Mouse (Mus musculus) lung, adult 2 months (tissue): ENCODE data around the gene Mnd1.

Experiments
- CTCF ChIP-seq: fragments of 200-500 bp; IDR thresholded peaks from 2 replicates; pipeline ENCODE4 v1.5.1; 2011; ENCODE audit warnings: mild to moderate bottlenecking, low read length, control low read depth; ENCODE audit not compliant: insufficient read depth
- POLR2A ChIP-seq: fragments of 200-500 bp; IDR thresholded peaks from 2 replicates; pipeline ENCODE4 v1.6.1; 2011; ENCODE audit warnings: low read depth, mild to moderate bottlenecking, control low read depth, low read length, borderline replicate concordance; ENCODE audit errors: extremely low read depth

GRCm38 (mm10) chr3:84181102-84181501, 25.5 kb upstream of the Mnd1 start:
- TF ChIP-seq CTCF: no peak
- no peak for TF ChIP-seq POLR2A
